Mouse (Mus musculus) adrenal gland, postnatal 10 days (tissue): ENCODE results near the gene Nt5c2. TPM values are rescaled to one million over a fixed set of nuclear protein-coding genes. Genes with fewer than 3 reads are reported as not detected.

Experiments
- DNase-seq: peaks from one replicate; pipeline ENCODE4 v3.0.0; 2021; ENCODE audit warnings: mixed read lengths
- total RNA-seq, 2 experiments: library from RNA; stranded (reverse); gene quantifications; 2 replicates each; pipeline ENCODE4 v1.2.3; 2021

The Nt5c2 gene
- total RNA-seq, 2 experiments from 2014 or later = 73.1 to 77.3 TPM

GRCm38 (mm10) chr19:46928136-46928535 lies 86.8 kb downstream of the Nt5c2 start:
- no peak for DNase-seq

DNA sequence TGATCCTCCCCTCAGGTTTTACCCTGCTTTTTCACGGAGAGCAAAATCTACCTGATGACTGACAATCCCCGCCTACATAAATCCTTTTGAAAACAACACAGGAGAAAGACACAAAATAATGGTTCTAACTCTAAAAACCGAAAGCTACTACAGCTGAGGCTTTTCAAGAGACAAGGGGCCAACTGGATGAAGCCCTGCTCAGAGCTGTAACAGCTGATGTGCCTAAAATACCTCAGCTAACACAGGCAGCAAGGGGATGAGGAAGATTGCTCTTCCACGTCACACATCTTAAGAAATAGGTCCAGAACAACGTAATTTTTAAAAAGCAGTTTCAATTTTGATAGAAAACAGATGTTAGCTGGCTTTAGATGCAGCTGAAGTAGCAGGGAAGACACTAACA lies 88.0 kb downstream of the Nt5c2 start:
- no peak for DNase-seq

DNA sequence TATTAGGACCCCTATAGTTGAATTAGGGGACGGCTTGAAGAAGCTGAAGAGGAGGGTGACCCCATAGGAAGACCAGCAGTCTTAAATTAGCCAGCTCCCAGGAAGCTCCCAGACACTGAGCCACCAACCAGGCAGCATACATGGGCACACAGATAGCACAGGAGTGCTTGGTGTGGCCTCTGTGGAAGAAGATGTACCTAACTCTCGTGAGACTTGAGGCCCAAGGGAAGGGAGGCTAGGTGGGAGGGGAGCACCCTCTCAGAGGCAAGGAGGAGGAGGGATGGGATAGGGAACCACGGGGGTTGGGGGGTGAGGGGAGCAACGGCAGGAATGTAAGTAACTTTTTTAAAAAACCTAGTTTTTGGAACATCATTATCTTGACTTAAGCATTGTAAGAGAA lies 88.6 kb downstream of the Nt5c2 start:
- DNase-seq = no peak

DNA sequence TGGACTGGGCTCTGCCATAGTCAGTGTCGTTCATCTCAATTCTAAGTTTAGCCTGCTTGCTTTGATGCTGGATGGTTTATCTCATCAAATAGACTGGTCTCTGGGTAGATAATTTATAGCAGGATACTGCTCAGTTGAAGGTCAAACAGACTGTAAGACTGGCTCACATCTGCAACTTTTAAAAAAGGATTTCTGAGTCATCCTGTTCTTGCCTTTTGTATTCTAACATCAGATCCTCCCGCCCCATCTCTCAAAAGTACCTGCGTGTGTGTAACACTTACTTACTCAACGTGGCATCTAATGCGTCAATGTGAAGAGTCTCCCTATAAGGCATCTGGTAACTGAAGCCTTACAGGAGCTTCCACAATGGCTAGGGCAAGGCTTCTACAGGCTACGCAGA lies 94.4 kb downstream of the Nt5c2 start:
- no peak for DNase-seq

DNA sequence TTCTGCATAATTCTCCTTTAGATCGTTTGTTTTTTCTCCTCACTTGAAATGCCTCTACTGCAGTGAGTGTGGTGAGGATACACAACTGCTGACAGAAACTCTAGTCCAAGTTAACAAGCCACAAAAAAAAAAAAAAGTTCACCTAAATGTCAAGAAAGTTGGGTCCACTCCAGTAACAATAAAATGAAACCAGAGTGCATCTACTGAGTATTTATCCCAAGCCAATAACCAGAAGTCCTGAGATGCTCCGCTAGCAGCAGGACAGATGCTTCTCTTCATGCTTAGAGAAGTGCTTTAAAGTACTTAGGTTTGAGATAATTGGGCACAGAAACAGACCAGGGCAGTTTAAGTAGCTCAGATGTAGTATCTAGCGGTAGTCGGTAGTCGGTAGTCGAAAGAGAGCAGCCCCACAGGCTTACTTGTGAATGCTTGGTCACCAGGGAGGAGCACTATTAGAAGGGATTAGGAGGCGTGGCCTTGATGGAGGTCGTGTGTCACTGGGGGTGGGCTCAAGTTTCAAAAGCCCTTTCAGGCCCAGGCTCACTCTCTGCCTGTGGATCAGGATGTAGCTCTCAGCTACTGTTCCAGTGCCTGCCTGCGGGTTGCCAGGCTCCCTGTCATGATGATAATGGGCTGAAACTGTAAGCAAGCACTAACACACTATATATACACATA lies 99.4 kb downstream of the Nt5c2 start:
- DNase-seq = no peak

- no peak for DNase-seq
These were observed 101.3 kb downstream of the Nt5c2 start for GRCm38 (mm10) chr19:46913626-46914025.

DNA sequence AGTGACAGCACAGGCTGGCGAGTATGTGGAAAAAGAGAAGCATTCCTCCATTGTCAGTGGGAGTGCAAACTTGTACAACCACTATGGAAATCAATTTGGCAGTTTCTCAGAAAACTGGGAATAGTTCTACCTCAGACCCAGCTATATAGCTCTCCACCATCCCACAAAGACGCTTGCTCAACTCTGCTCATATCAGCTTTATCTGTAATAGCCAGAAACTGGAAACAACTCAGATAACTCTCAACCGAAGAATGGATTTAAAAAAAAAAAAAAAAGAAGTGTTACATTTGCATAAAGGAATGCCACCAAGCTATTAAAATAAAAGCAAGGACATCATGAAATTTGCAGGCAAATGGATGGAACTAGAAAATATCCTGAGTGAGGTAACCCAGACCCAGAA lies 103.5 kb downstream of the Nt5c2 start:
- DNase-seq = no peak

- DNase-seq = no peak
These were observed 106.0 kb downstream of the Nt5c2 start for GRCm38 (mm10) chr19:46908977-46909376.

DNA sequence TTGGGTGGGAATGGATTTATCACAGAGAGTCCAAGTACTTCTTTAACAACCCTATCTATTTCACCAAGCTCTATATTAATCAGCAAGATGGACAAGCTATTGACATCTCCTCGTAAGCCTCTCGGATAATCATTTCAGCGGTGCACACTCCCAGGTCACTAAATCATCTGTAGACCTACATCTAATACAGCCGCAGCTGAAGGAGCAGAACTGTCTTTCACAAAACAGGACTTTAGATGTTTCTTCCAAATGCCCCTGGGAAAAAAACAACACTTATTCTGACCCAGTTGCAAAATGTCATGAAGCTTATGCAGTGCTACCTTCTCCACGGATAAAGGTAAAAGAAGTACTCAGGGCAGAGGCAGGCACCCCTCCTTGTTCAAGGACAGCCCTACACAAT lies 106.7 kb downstream of the Nt5c2 start:
- no peak for DNase-seq

GRCm38 (mm10) chr19:46905971-46906370 lies 109.0 kb downstream of the Nt5c2 start:
- no peak for DNase-seq

- DNase-seq = no peak
These were observed 109.6 kb downstream of the Nt5c2 start for GRCm38 (mm10) chr19:46905383-46905782.

GRCm38 (mm10) chr19:46904907-46905306 lies 110.0 kb downstream of the Nt5c2 start:
- no peak for DNase-seq

DNA sequence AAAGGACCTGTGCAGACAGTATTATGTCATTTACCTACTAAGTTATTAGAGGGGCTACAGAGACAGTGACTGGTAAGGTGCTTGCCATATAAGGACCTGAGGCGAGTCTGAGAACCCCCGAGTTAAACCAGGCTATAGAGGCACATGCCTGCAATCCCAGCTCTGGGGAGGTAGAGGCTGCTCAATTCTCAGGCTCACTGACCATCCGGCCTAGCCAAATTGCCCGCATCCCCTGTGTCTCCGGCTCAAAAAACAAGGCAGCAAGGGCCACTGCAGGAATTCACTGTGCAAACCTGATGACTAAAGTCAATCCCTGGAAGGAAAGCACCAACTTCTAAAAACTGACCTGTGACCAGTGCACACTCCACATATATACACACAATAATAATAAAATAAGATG lies 111.6 kb downstream of the Nt5c2 start:
- no peak for DNase-seq

DNA sequence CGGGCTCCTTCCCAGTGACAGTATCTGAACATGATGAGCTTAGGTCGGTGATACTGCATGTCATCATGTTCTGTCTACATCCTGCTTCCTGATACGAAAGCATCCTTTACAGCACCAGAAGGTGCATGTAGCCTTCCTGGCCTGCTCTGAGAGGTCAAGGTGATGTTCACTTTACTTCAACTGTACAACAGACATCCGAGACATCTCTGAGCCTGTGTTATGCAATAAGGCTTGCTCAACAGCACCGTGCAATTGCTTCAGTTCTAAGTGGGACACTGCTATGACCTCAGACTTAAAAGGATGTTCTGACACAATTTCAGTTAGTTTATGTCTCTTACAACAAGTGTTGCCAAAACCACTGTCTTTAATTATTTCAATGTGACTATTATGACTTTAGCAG lies 113.6 kb downstream of the Nt5c2 start:
- DNase-seq = peak; percentile 72

DNA sequence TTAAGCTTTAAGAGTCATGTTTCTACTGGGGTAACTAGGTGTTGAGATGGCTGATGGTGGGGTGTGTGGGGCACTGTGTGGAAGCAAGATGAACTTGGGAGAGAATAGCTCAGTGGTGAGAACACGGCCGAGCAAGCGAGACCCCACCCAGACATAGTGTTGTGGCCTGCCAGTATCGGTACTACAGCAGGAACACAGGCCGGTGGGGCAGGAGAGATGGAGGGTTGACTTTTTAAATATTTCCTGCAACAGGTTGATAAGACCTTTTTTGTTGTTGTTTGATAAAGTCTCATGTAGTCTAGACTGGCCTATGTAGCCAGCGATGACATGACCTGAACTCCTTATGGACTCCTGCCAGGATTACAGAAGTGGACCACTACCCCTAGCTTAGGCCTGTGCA lies 114.2 kb downstream of the Nt5c2 start:
- no peak for DNase-seq

DNA sequence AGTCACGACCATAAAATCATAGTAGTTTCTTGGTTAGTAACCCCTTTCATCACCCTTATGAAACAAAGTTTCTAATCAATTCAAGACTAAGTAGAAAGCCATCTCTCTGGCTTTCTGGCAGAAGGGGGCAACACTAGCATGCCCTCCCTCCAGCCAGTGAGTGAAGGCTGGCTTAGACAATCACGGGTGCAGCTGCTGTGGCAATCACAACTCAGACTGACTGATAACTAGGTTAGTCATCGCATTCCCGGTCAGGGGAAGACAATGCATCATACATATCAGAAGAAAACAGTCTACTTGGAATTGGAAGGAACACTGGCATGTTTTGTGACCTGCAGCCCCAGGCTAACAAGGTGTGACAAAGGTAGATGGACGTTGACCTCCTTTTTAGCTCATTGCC lies 115.1 kb downstream of the Nt5c2 start:
- DNase-seq = peak; percentile 54

DNA sequence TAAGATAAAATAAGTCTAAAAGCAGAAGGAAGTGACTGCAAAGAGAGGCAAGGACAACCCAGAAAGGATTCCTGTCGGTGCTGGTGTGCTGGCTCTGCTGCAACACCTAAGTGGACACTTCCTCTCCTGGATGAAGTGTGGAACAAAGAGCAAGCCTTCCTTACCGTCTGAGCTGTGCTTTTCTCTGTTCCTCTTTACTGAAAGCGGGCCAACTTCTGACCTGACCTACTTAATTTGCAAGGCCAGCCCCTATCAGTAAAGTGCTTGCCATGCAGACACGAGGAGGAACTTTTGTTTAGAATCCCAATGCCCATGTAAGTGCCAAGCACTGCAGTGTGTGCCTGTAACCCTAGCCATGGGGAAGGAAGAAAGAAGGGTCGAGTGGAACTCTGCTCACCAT lies 115.6 kb downstream of the Nt5c2 start:
- DNase-seq = peak; percentile 69

GRCm38 (mm10) chr19:46898222-46898621 lies 116.7 kb downstream of the Nt5c2 start:
- DNase-seq = no peak

DNA sequence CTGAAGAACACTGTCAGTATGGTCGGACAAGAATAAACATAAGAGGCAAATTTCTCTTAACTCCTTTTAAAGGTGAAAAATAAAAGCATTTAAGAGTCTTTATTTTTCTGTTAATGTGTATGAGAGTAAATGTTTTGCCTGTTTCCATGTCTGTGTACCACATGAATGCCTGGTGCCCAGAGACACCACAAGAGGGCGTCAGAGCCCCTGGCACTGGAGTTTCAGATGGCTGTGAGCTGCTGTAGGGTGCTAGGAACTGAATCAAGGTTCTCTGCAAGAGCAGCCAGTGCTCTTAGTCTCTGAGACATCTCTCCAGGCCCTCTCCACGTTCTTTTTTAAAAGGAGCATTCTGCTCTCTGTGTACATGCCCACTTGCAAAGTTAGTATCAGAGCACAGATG lies 117.8 kb downstream of the Nt5c2 start:
- no peak for DNase-seq

DNA sequence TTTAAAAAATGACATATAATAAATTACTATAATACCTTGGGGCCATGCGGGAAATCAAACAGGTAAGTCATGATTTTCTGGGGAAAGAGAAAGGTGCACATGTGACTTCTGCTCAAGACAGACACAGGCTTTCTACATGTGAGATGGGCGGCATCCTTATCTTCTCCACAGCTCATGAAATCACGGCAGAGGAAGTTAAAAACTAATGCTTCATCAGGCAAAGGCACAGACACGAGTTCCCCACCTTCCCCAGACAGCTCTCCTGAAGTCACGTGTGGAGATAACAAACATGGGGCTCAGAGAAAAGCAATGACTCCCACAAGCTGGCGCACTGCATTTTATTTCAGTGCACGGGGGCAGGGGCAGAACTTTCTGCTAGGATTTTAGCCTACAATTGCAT lies 121.5 kb downstream of the Nt5c2 start:
- no peak for DNase-seq

- no peak for DNase-seq
These were observed 122.1 kb downstream of the Nt5c2 start for GRCm38 (mm10) chr19:46892856-46893255.

DNA sequence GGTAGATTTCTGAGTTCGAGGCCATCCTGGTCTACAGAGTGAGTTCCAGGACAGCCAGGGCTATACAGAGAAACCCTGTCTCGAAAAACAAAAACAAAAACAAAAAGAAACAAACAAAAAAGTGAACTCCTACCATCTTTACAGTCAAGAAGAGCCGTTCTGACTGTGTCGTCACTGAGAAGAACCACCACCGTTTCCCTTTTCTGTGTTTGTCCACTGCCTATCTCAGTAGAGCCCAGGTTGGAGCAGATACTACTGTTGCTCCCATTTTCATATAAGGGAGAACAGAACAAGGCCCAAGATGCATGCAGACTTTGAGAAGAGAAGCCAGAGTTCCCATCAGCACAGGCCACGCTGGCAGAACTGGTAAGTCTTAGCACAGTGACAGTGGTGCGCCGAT lies 124.3 kb downstream of the Nt5c2 start:
- DNase-seq = no peak

DNA sequence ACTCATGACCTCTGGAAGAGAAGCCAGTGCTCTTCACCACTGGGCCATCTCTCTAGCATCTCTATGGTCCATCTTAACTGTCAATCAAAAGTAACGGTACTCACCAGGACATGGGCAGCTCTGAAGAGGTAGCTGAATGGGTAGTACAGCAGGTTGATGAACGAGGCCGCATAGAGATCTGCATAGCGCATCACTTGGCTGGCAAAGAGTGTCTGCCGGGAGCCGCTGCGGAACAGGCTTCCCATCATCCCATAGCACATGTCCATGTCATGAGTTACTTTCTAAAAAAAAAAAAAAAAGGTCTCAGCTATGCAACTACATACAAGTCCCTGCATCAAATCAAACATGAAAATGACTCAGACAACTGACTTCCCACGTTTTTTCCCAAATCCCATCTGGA lies 125.3 kb downstream of the Nt5c2 start:
- DNase-seq = no peak

GRCm38 (mm10) chr19:46887811-46888527 lies 127.0 kb downstream of the Nt5c2 start:
- peak; percentile 51 for DNase-seq
